Mouse (Mus musculus) right cerebral cortex, postnatal 25 days (tissue): ENCODE measurements around the gene Leng1.
A peak's percentile ranks its signal among the peaks of the same experiment; 100 is the strongest.
"Not testable (repeated sequence)": the region's sequence is repeated elsewhere in the genome, so short reads cannot be mapped to it uniquely, and the experiment has no call there.

ENCODE experiments used
- DNase-seq: peaks from one replicate; pipeline ENCODE4 v3.0.0; 2022

Leng1 gene

GRCm38 (mm10) chr7:3665215-3666114, at the start of gene Leng1:
Gene Leng1 (minus strand): TSS chr7:3665840.
- peak; percentile 95 for DNase-seq

GRCm38 (mm10) chr7:3715249-3715648, 49.6 kb upstream of the Leng1 start:
- DNase-seq: no peak

- DNase-seq: no peak
Measured at GRCm38 (mm10) chr7:3712264-3712942, 46.8 kb upstream of the Leng1 start.

- DNase-seq: no peak
Measured at GRCm38 (mm10) chr7:3709000-3709399, 43.4 kb upstream of the Leng1 start.

GRCm38 (mm10) chr7:3708447-3708980, 42.9 kb upstream of the Leng1 start:
- not testable (repeated sequence) for DNase-seq

- no peak for DNase-seq
Measured at GRCm38 (mm10) chr7:3707568-3708413, 42.2 kb upstream of the Leng1 start.

- no peak for DNase-seq
Measured at GRCm38 (mm10) chr7:3707027-3707426, 41.4 kb upstream of the Leng1 start.

- DNase-seq: no peak
Measured at GRCm38 (mm10) chr7:3706343-3706934, 40.8 kb upstream of the Leng1 start.

GRCm38 (mm10) chr7:3705911-3706310, 40.3 kb upstream of the Leng1 start:
- no peak for DNase-seq

GRCm38 (mm10) chr7:3705461-3705860, 39.8 kb upstream of the Leng1 start:
- DNase-seq: not testable (repeated sequence)

GRCm38 (mm10) chr7:3704475-3704874, 38.8 kb upstream of the Leng1 start:
- DNase-seq: no peak

GRCm38 (mm10) chr7:3703879-3704441, 38.3 kb upstream of the Leng1 start, which contains the start of gene Rps9:
Gene Rps9 (plus strand): TSS chr7:3703993.
- DNase-seq: peak; percentile 96

- DNase-seq: no peak
Measured at GRCm38 (mm10) chr7:3703148-3703878, 37.7 kb upstream of the Leng1 start.

- no peak for DNase-seq
Measured at GRCm38 (mm10) chr7:3698471-3698870, 32.8 kb upstream of the Leng1 start.

GRCm38 (mm10) chr7:3694949-3695305, 29.3 kb upstream of the Leng1 start:
- peak; percentile 17 for DNase-seq

GRCm38 (mm10) chr7:3694076-3694948, 28.7 kb upstream of the Leng1 start:
- peak; percentile 43 for DNase-seq

- DNase-seq: no peak
Measured at GRCm38 (mm10) chr7:3693809-3694075, 28.1 kb upstream of the Leng1 start.

- peak; percentile 95 for DNase-seq
Measured at GRCm38 (mm10) chr7:3692987-3693808, 27.6 kb upstream of the Leng1 start, which contains the start of gene Mboat7. Gene Mboat7 (minus strand): TSS chr7:3693523.

- DNase-seq: no peak
Measured at GRCm38 (mm10) chr7:3692382-3692986, 26.8 kb upstream of the Leng1 start, which contains the start of gene Tsen34. Gene Tsen34 (plus strand): TSS chr7:3692863.
